Mouse (Mus musculus) lung, embryonic 14.5 days (tissue): ENCODE results near the gene Zbtb38. TPM values are rescaled to one million over a fixed set of nuclear protein-coding genes. Genes with fewer than 3 reads are reported as not detected.

ENCODE experiments used
- ATAC-seq: fragments of 200-750 bp; cut with Nextera tagmentation; 2 replicates; pipeline ENCODE4 v1.8.0; 2017; ENCODE audit warnings: mild to moderate bottlenecking, moderate TSS enrichment, moderate library complexity; ENCODE audit not compliant: insufficient read depth
- DNase-seq: peaks from one replicate; pipeline ENCODE4 v3.0.0-alpha.2; 2015
- H3K27ac ChIP-seq: fragments of 300-500 bp; sonication (generic); 2 replicates; pipeline ENCODE4 v1.5.1; 2014; ENCODE audit warnings: low read depth, mild to moderate bottlenecking, moderate library complexity
- H3K27me3 ChIP-seq: fragments of 300-500 bp; sonication (generic); 2 replicates; pipeline ENCODE4 v1.6.1; 2014; ENCODE audit warnings: low read length, control low read depth; ENCODE audit not compliant: insufficient read depth
- H3K36me3 ChIP-seq: fragments of 300-500 bp; sonication (generic); 2 replicates; pipeline ENCODE4 v1.6.1; 2014; ENCODE audit warnings: control low read depth; ENCODE audit not compliant: insufficient read depth
- H3K4me1 ChIP-seq: fragments of 300-500 bp; sonication (generic); 2 replicates; pipeline ENCODE4 v1.6.1; 2014; ENCODE audit warnings: antibody characterized with exemption, control low read depth; ENCODE audit not compliant: insufficient read depth
- H3K4me2 ChIP-seq: fragments of 300-500 bp; sonication (generic); 2 replicates; pipeline ENCODE4 v1.6.1; 2014; ENCODE audit warnings: mild to moderate bottlenecking
- H3K4me3 ChIP-seq: fragments of 300-500 bp; sonication (generic); 2 replicates; pipeline ENCODE4 v1.5.1; 2014; ENCODE audit warnings: low read depth, low read length
- H3K9ac ChIP-seq: fragments of 300-500 bp; sonication (generic); 2 replicates; pipeline ENCODE4 v1.6.1; 2014
- H3K9me3 ChIP-seq: fragments of 300-500 bp; sonication (generic); 2 replicates; pipeline ENCODE4 v1.6.1; 2016; ENCODE audit warnings: low read depth, low read length, control low read depth
- CTCF ChIP-seq: IDR thresholded peaks from 2 replicates; pipeline ENCODE4 v1.5.1; 2016; ENCODE audit warnings: antibody characterized with exemption, low read depth
- WGBS: fragments of 180-500 bp; shearing (Covaris S2); extraction: QIAGEN DNeasy Blood & Tissue Kit; methylation state at CpG from one replicate; pipeline ENCODE4 v1.1.7; 2014; 5-methylcytosine and 5-hydroxymethylcytosine counted together
- polyA plus RNA-seq: library from polyadenylated mRNA; unstranded; fragments of >200 nt; fragmentation: Nextera tagmentation; extraction: Ambion mirVana; gene quantifications from 2 replicates; pipeline ENCODE4 v1.2.1, GENCODE M21; 2014

Gene Zbtb38
- polyA plus RNA-seq, 1 experiment from 2014 or later: 24.5 TPM

GRCm38 (mm10) chr9:96712758-96713471, 39.7 kb downstream of the Zbtb38 start:
- ATAC-seq (no peak), DNase-seq (peak; percentile 61)
- Histone ChIP-seq H3K4me3 (no peak overlapping the region), H3K9ac (no peak overlapping the region), H3K4me1 (no peaks in the 10 kb centered on the region), H3K9me3 (no peaks in the 10 kb centered on the region), H3K4me2 (peak overlapping the region; percentile 7; the same call in 1 of the 2 replicates), H3K27ac (no peak overlapping the region), H3K27me3 (no peaks in the 10 kb centered on the region), H3K36me3 (peaks cover 8% of the 10 kb centered on the region)
- TF ChIP-seq CTCF: no peak
- WGBS: 72% methylated on average over 14 of the region's 14 CpGs

- TF ChIP-seq CTCF: no peak
- Histone ChIP-seq H3K27me3 (no peaks in the 10 kb centered on the region), H3K36me3 (peaks cover 3% of the 10 kb centered on the region; the same call in 1 of the 2 replicates), H3K27ac (no peak overlapping the region), H3K9me3 (no peaks in the 10 kb centered on the region), H3K4me1 (no peaks in the 10 kb centered on the region), H3K4me2 (no peak overlapping the region), H3K4me3 (no peak overlapping the region), H3K9ac (no peak overlapping the region)
- WGBS: 88% methylated on average over 12 of the region's 12 CpGs
- ATAC-seq (no peak), DNase-seq (no peak)
Observed at GRCm38 (mm10) chr9:96712045-96712444, 40.6 kb downstream of the Zbtb38 start.

- Histone ChIP-seq H3K9ac (no peak overlapping the region), H3K36me3 (0 out of 2 replicates have a peak, but pooled peaks cover 3% of the 10 kb centered on the region), H3K9me3 (no peaks in the 10 kb centered on the region), H3K4me2 (no peak overlapping the region), H3K4me1 (peaks cover under 1% of the 10 kb centered on the region; the same call in 1 of the 2 replicates), H3K27me3 (no peaks in the 10 kb centered on the region), H3K27ac (no peak overlapping the region), H3K4me3 (no peak overlapping the region)
- DNase-seq: peak; percentile 56
- WGBS: 68% methylated on average over 15 of the region's 15 CpGs
- TF ChIP-seq CTCF: no peak
- ATAC-seq: no peak
Observed at GRCm38 (mm10) chr9:96710241-96710946, 42.2 kb downstream of the Zbtb38 start.

GRCm38 (mm10) chr9:96708905-96709304, 43.7 kb downstream of the Zbtb38 start:
- H3K4me1 ChIP-seq: peaks cover 3% of the 10 kb centered on the region; the same call in 1 of the 2 replicates
- no peak overlapping the region for H3K4me3 ChIP-seq
- no peak for TF ChIP-seq CTCF
- ATAC-seq (no peak), DNase-seq (no peak)
- WGBS: 92% methylated on average over 9 of the region's 9 CpGs
- H3K36me3 ChIP-seq: 0 out of 2 replicates have a peak, but pooled peaks cover 1% of the 10 kb centered on the region
- H3K27me3 ChIP-seq: no peaks in the 10 kb centered on the region
- no peak overlapping the region for H3K9ac ChIP-seq
- no peak overlapping the region for H3K4me2 ChIP-seq
- H3K9me3 ChIP-seq: no peaks in the 10 kb centered on the region
- no peak overlapping the region for H3K27ac ChIP-seq

- H3K4me3 ChIP-seq: no peak overlapping the region
- 0 out of 2 replicates have a peak, but pooled peaks cover under 1% of the 10 kb centered on the region for H3K36me3 ChIP-seq
- no peak for TF ChIP-seq CTCF
- H3K27ac ChIP-seq: no peak overlapping the region
- ATAC-seq (peak; percentile 53), DNase-seq (no peak)
- 59% methylated on average over 4 of the region's 4 CpGs for WGBS
- no peaks in the 10 kb centered on the region for H3K27me3 ChIP-seq
- no peak overlapping the region for H3K9ac ChIP-seq
- no peaks in the 10 kb centered on the region for H3K9me3 ChIP-seq
- no peak overlapping the region for H3K4me2 ChIP-seq
- H3K4me1 ChIP-seq: peaks cover 3% of the 10 kb centered on the region; the same call in 1 of the 2 replicates
Observed at GRCm38 (mm10) chr9:96707964-96708363, 44.7 kb downstream of the Zbtb38 start.

GRCm38 (mm10) chr9:96705576-96706285, 46.9 kb downstream of the Zbtb38 start:
- no peak overlapping the region; the same call in 1 of the 2 replicates for H3K9ac ChIP-seq
- peak; percentile 88 for ATAC-seq
- H3K4me2 ChIP-seq: peak overlapping the region; percentile 38; the same call in 1 of the 2 replicates
- WGBS: 13% methylated on average over 11 of the region's 11 CpGs
- no peaks in the 10 kb centered on the region for H3K27me3 ChIP-seq
- H3K27ac ChIP-seq: peak overlapping the region; percentile 51
- no peak for TF ChIP-seq CTCF
- H3K4me3 ChIP-seq: no peak overlapping the region
- DNase-seq: peak; percentile 84
- H3K36me3 ChIP-seq: peaks cover 12% of the 10 kb centered on the region; the same call in 1 of the 2 replicates
- peaks cover 3% of the 10 kb centered on the region; the same call in 1 of the 2 replicates for H3K4me1 ChIP-seq
- H3K9me3 ChIP-seq: no peaks in the 10 kb centered on the region
